Mouse (Mus musculus) myocyte (in vitro differentiated cells): ENCODE measurements around the gene Commd8. TPM values are rescaled to one million over a fixed set of nuclear protein-coding genes. Genes with fewer than 3 reads are reported as not detected.

ENCODE experiments used
- H3K27me3 ChIP-seq: one replicate; pipeline ENCODE4 v1.6.1; 2011; ENCODE audit not compliant: control insufficient read depth, insufficient read depth, insufficient read length
- H3K36me3 ChIP-seq: one replicate; pipeline ENCODE4 v1.6.1; 2011; ENCODE audit not compliant: control insufficient read depth, insufficient read depth
- H3K4me2 ChIP-seq: one replicate; pipeline ENCODE4 v1.6.1; 2011; ENCODE audit warnings: low read depth, control low read depth
- H3K4me3 ChIP-seq: one replicate; pipeline ENCODE4 v1.5.1; 2011; ENCODE audit warnings: mild to moderate bottlenecking, control low read depth, moderate library complexity
- H3K79me2 ChIP-seq: one replicate; pipeline ENCODE4 v1.6.1; 2011; ENCODE audit not compliant: control insufficient read depth, insufficient read depth
- H3ac ChIP-seq: one replicate; pipeline ENCODE4 v1.6.1; 2011; ENCODE audit not compliant: control insufficient read depth, insufficient read length
- CEBPB ChIP-seq: IDR thresholded peaks from 2 replicates; pipeline ENCODE4 v1.6.1; 2011; ENCODE audit warnings: mild to moderate bottlenecking, moderate library complexity; ENCODE audit not compliant: poor library complexity, insufficient read depth, severe bottlenecking
- E2F4 ChIP-seq: IDR thresholded peaks from one replicate; pipeline ENCODE4 v1.6.1; 2011; ENCODE audit warnings: mild to moderate bottlenecking, control low read depth, moderate library complexity; ENCODE audit not compliant: insufficient read depth
- MAX ChIP-seq: IDR thresholded peaks from one replicate; pipeline ENCODE4 v1.6.1; 2011; ENCODE audit warnings: low read depth, mild to moderate bottlenecking, control low read depth
- MYOD1 ChIP-seq, 3 experiments: IDR thresholded peaks; one replicate each; pipeline ENCODE4 v1.6.1; 2011; ENCODE audit warnings: control low read depth in 2 of 3, low read depth in 2 of 3, mild to moderate bottlenecking in 2 of 3, moderate library complexity in 1 of 3; ENCODE audit not compliant: insufficient read length in 2 of 3, control insufficient read depth in 1 of 3
- MYOG ChIP-seq, 3 experiments: IDR thresholded peaks; one replicate each; pipeline ENCODE4 v1.6.1; 2011; ENCODE audit warnings: control low read depth in 2 of 3, low read depth in 2 of 3, mild to moderate bottlenecking in 2 of 3; ENCODE audit not compliant: insufficient read length in 2 of 3, control insufficient read depth in 1 of 3, insufficient read depth in 1 of 3
- POLR2A ChIP-seq: IDR thresholded peaks from one replicate; pipeline ENCODE4 v1.6.1; 2011; ENCODE audit warnings: low read depth, mild to moderate bottlenecking, control low read depth, moderate library complexity; ENCODE audit not compliant: insufficient read length
- POLR2AphosphoS2 ChIP-seq: IDR thresholded peaks from one replicate; pipeline ENCODE4 v1.6.1; 2011; ENCODE audit warnings: low read depth, control low read depth; ENCODE audit not compliant: insufficient read length
- REST ChIP-seq: IDR thresholded peaks from one replicate; pipeline ENCODE4 v1.6.1; 2011; ENCODE audit warnings: mild to moderate bottlenecking, control low read depth, moderate library complexity; ENCODE audit not compliant: insufficient read depth, insufficient read length
- SRF ChIP-seq: IDR thresholded peaks from one replicate; pipeline ENCODE4 v1.6.1; 2011; ENCODE audit warnings: low read depth; ENCODE audit not compliant: control insufficient read depth, insufficient read length
- TCF12 ChIP-seq: IDR thresholded peaks from one replicate; pipeline ENCODE4 v1.6.1; 2011; ENCODE audit warnings: mild to moderate bottlenecking, control low read depth; ENCODE audit not compliant: poor library complexity, insufficient read depth, severe bottlenecking
- TCF3 ChIP-seq: IDR thresholded peaks from one replicate; pipeline ENCODE4 v1.6.1; 2011; ENCODE audit warnings: low read depth, control low read depth; ENCODE audit not compliant: insufficient read length
- USF1 ChIP-seq: IDR thresholded peaks from one replicate; pipeline ENCODE4 v1.6.1; 2011; ENCODE audit warnings: low read depth, mild to moderate bottlenecking, control low read depth, moderate library complexity
- polyA plus RNA-seq: library from polyadenylated mRNA; unstranded; fragments of >200 nt; fragmentation: generic; extraction: Trizol; gene quantifications from one replicate; pipeline ENCODE4 v1.2.1, GENCODE M21; 2012; ENCODE audit warnings: missing spikeins

Gene Commd8
- polyA plus RNA-seq, 1 experiment = 19.8 TPM

- Histone ChIP-seq H3K4me3 (no peak overlapping the region), H3K4me2 (peak overlapping the region; percentile 38), H3K36me3 (no peaks in the 10 kb centered on the region), H3K79me2 (no peaks in the 10 kb centered on the region), H3K27me3 (no peaks in the 10 kb centered on the region), H3ac (no peak overlapping the region)
- TF ChIP-seq TCF12 (no peak), MYOD1 (IDR thresholded peaks at IDR 0.05; ENCODE audit: control insufficient read depth in 1 of 3, insufficient read length in 2 of 3, low read depth in 2 of 3) (no peak), SRF (no peak), E2F4 (no peak), POLR2A (no peak), POLR2AphosphoS2 (no peak), REST (no peak), MAX (no peak)
These were observed 33.6 kb upstream of the Commd8 start for GRCm38 (mm10) chr5:72201600-72201999.

DNA sequence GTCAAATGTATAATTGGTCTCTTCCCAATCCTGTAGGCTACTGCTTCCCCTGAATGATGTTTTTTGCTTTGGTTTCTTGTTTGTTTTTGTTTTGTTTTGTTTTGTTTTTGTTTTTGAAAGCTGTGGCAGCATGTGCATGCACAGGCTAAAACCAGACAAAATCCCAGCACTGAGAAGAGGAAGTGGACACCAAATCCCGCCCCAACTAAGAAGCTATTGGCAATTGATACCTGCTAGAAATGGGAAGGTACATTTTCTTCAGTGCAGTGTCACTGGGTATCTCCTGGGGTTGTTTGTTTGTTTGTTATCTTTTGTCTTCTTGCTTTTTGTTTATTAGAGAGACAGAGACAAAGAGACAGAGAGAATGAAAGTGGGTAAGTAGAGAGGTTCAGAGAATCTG is 27.5 kb upstream of the Commd8 start:
- Histone ChIP-seq H3K27me3 (no peaks in the 10 kb centered on the region), H3K36me3 (no peaks in the 10 kb centered on the region), H3K79me2 (no peaks in the 10 kb centered on the region), H3K4me3 (no peak overlapping the region), H3K4me2 (no peak overlapping the region), H3ac (no peak overlapping the region)
- TF ChIP-seq TCF3 = no peak
- no peak for TF ChIP-seq POLR2AphosphoS2
- no peak for TF ChIP-seq REST
- TF ChIP-seq POLR2A = no peak
- TF ChIP-seq MAX = no peak
- no peak for TF ChIP-seq MYOG (IDR thresholded peaks at IDR 0.05; ENCODE audit: control insufficient read depth in 1 of 3, insufficient read depth in 1 of 3, insufficient read length in 2 of 3, low read depth in 2 of 3)
- TF ChIP-seq USF1 = no peak
- TF ChIP-seq E2F4 = no peak
- no peak for TF ChIP-seq TCF12
- no peak for TF ChIP-seq SRF
- TF ChIP-seq MYOD1 (IDR thresholded peaks at IDR 0.05; ENCODE audit: control insufficient read depth in 1 of 3, insufficient read length in 2 of 3, low read depth in 2 of 3) = no peak
- TF ChIP-seq CEBPB = no peak

DNA sequence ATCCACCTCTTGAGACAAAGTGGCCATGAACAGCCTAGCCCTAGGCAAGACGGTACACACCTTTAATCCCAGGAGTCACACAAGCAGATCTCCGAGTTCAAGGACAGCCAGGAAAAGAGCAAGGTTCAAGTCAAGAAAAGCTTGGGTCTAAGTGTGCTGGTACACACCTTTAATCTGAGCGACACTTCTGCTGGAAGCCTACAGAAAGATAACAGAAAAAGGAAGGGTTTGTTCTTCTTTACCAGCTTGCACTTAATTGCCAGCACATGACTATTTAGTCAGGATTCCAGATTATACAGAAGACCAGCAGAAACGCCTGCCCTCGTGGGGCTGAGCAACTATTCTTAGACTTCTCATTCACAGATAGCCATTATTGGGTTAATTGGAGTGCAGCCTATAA is 23.9 kb upstream of the Commd8 start:
- H3ac ChIP-seq = no peak overlapping the region
- TF ChIP-seq SRF (no peak), E2F4 (no peak), CEBPB (no peak), MYOG (IDR thresholded peaks at IDR 0.05; ENCODE audit: control insufficient read depth in 1 of 3, insufficient read depth in 1 of 3, insufficient read length in 2 of 3, low read depth in 2 of 3) (no peak), POLR2AphosphoS2 (no peak), USF1 (no peak), TCF3 (no peak), TCF12 (no peak), MAX (no peak), REST (no peak), MYOD1 (IDR thresholded peaks at IDR 0.05; ENCODE audit: control insufficient read depth in 1 of 3, insufficient read length in 2 of 3, low read depth in 2 of 3) (no peak), POLR2A (no peak)
- H3K36me3 ChIP-seq = no peaks in the 10 kb centered on the region
- H3K27me3 ChIP-seq = no peaks in the 10 kb centered on the region
- H3K79me2 ChIP-seq = no peaks in the 10 kb centered on the region
- no peak overlapping the region for H3K4me3 ChIP-seq
- H3K4me2 ChIP-seq = no peak overlapping the region

DNA sequence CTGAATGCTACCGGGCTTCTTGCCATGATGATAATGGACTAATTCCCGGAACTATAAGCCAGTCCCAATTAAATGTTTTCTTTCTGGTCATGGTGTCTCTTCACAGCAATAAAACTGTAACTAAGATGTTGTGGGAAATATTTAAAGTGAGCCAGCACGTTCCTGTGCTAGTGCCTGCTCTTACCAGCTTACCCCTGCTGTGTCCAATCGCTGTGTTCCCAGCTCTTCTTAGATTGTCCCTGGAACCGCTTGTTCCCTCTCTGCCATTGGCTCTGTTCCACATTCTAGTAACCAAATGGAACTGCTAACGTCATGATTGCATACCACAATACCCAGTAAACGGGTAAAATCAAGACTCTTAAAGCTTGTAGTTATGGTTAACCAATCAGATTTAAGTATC is 23.2 kb upstream of the Commd8 start:
- no peaks in the 10 kb centered on the region for H3K36me3 ChIP-seq
- no peaks in the 10 kb centered on the region for H3K27me3 ChIP-seq
- no peaks in the 10 kb centered on the region for H3K79me2 ChIP-seq
- no peak overlapping the region for H3K4me3 ChIP-seq
- H3ac ChIP-seq = no peak overlapping the region
- TF ChIP-seq CEBPB (no peak), POLR2A (no peak), POLR2AphosphoS2 (no peak), TCF3 (no peak), SRF (no peak), REST (no peak), MYOG (IDR thresholded peaks at IDR 0.05; ENCODE audit: control insufficient read depth in 1 of 3, insufficient read depth in 1 of 3, insufficient read length in 2 of 3, low read depth in 2 of 3) (no peak), TCF12 (no peak), USF1 (no peak), E2F4 (no peak)
- no peak overlapping the region for H3K4me2 ChIP-seq

GRCm38 (mm10) chr5:72184437-72185100 is 16.6 kb upstream of the Commd8 start:
- no peak for TF ChIP-seq MYOD1 (IDR thresholded peaks at IDR 0.05; ENCODE audit: control insufficient read depth in 1 of 3, insufficient read length in 2 of 3, low read depth in 2 of 3)
- TF ChIP-seq SRF = no peak
- TF ChIP-seq TCF12 = no peak
- no peak for TF ChIP-seq MAX
- no peak for TF ChIP-seq POLR2A
- no peak for TF ChIP-seq MYOG (IDR thresholded peaks at IDR 0.05; ENCODE audit: control insufficient read depth in 1 of 3, insufficient read depth in 1 of 3, insufficient read length in 2 of 3, low read depth in 2 of 3)
- no peak for TF ChIP-seq CEBPB
- TF ChIP-seq USF1 = no peak
- TF ChIP-seq E2F4 = no peak
- TF ChIP-seq TCF3 = no peak
- TF ChIP-seq POLR2AphosphoS2 = no peak
- no peak for TF ChIP-seq REST
- H3K36me3 ChIP-seq = no peaks in the 10 kb centered on the region
- no peak overlapping the region for H3ac ChIP-seq
- H3K27me3 ChIP-seq = no peaks in the 10 kb centered on the region
- H3K4me2 ChIP-seq = no peak overlapping the region
- no peaks in the 10 kb centered on the region for H3K79me2 ChIP-seq
- H3K4me3 ChIP-seq = no peak overlapping the region
